Mouse (Mus musculus) kidney, adult 2 months (tissue): ENCODE measurements around the gene Sirt2. TPM values are rescaled to one million over a fixed set of nuclear protein-coding genes. Genes with fewer than 3 reads are reported as not detected.
A peak's percentile ranks its signal among the peaks of the same experiment; 100 is the strongest.

Experiments used
- DNase-seq: peaks from one replicate; pipeline ENCODE4 v3.0.0; 2021
- H3K27ac ChIP-seq: fragments of 200-500 bp; 2 replicates; pipeline ENCODE4 v1.5.1; 2012; ENCODE audit warnings: low read depth, low read length, control low read depth, inconsistent platforms; ENCODE audit not compliant: insufficient read depth
- H3K27me3 ChIP-seq: fragments of 200-500 bp; replicated peaks from 2 replicates; pipeline ENCODE4 v1.6.1; 2012; ENCODE audit warnings: mild to moderate bottlenecking, moderate library complexity, low read length, inconsistent platforms; ENCODE audit not compliant: control insufficient read depth, insufficient read depth
- H3K36me3 ChIP-seq: fragments of 200-500 bp; 2 replicates; pipeline ENCODE4 v1.6.1; 2012; ENCODE audit warnings: mild to moderate bottlenecking, moderate library complexity, low read length, inconsistent platforms; ENCODE audit not compliant: control insufficient read depth, insufficient read depth
- H3K4me1 ChIP-seq: fragments of 200-500 bp; 2 replicates; pipeline ENCODE4 v1.6.1; 2011; ENCODE audit warnings: low read length; ENCODE audit not compliant: control insufficient read depth, insufficient read depth
- H3K4me3 ChIP-seq: fragments of 200-500 bp; 2 replicates; pipeline ENCODE4 v1.5.1; 2011; ENCODE audit warnings: mild to moderate bottlenecking, low read depth, low read length, control low read depth; ENCODE audit not compliant: insufficient read depth
- CTCF ChIP-seq: fragments of 200-500 bp; conservative IDR thresholded peaks from 2 replicates; pipeline ENCODE4 v1.5.1; 2011; ENCODE audit warnings: low read depth, mild to moderate bottlenecking, control low read depth, low read length, moderate library complexity, mixed read lengths; ENCODE audit not compliant: insufficient read depth, insufficient read length
- POLR2A ChIP-seq: fragments of 200-500 bp; IDR thresholded peaks from one replicate; pipeline ENCODE4 v1.6.1; 2011; ENCODE audit warnings: low read depth, low read length, control low read depth
- WGBS: fragments of 180-500 bp; shearing (Covaris S2); methylation state at CpG from one replicate; pipeline ENCODE4 v1.1.7; 2018; 5-methylcytosine and 5-hydroxymethylcytosine counted together
- polyA plus RNA-seq: library from polyadenylated mRNA; depleted of rRNA; stranded (reverse); fragments of >200 nt; gene quantifications from 2 replicates; pipeline ENCODE4 v1.2.3, GENCODE M21; 2012

The Sirt2 gene
- polyA plus RNA-seq, 1 experiment = 103 TPM

- no peaks in the 10 kb centered on the region for H3K4me1 ChIP-seq
- TF ChIP-seq CTCF = no peak
- no peak for TF ChIP-seq POLR2A
- H3K27ac ChIP-seq = no peak overlapping the region
- no peaks in the 10 kb centered on the region for H3K27me3 ChIP-seq
- H3K36me3 ChIP-seq = no peaks in the 10 kb centered on the region; the same call in 1 of the 2 replicates
- H3K4me3 ChIP-seq = no peak overlapping the region
- DNase-seq = no peak
- 65% methylated on average over 3 of the region's 3 CpGs for WGBS
Measured at GRCm38 (mm10) chr7:28789235-28789634, 22.7 kb downstream of the Sirt2 start.

- H3K27me3 ChIP-seq = no peaks in the 10 kb centered on the region
- H3K4me1 ChIP-seq = no peaks in the 10 kb centered on the region
- peak; percentile 45 for DNase-seq
- H3K4me3 ChIP-seq = no peak overlapping the region
- TF ChIP-seq CTCF = peak; percentile 37; the same call in 1 of the 2 replicates
- no peak for TF ChIP-seq POLR2A
- 54% methylated on average over 8 of the region's 8 CpGs for WGBS
- no peak overlapping the region for H3K27ac ChIP-seq
- no peaks in the 10 kb centered on the region; the same call in 1 of the 2 replicates for H3K36me3 ChIP-seq
Measured at GRCm38 (mm10) chr7:28790066-28790806, 23.7 kb downstream of the Sirt2 start.

GRCm38 (mm10) chr7:28791706-28792105 lies 25.2 kb downstream of the Sirt2 start:
- no peak overlapping the region for H3K27ac ChIP-seq
- no peak overlapping the region for H3K4me3 ChIP-seq
- no peaks in the 10 kb centered on the region for H3K4me1 ChIP-seq
- TF ChIP-seq CTCF = no peak
- no peaks in the 10 kb centered on the region for H3K36me3 ChIP-seq
- DNase-seq = no peak
- H3K27me3 ChIP-seq = no peaks in the 10 kb centered on the region

GRCm38 (mm10) chr7:28792391-28793185 lies 26.1 kb downstream of the Sirt2 start:
- WGBS = 79% methylated on average over 14 of the region's 14 CpGs
- Histone ChIP-seq H3K27ac (no peak overlapping the region), H3K4me3 (no peak overlapping the region), H3K36me3 (no peaks in the 10 kb centered on the region), H3K4me1 (peaks cover 3% of the 10 kb centered on the region; the same call in 1 of the 2 replicates), H3K27me3 (no peaks in the 10 kb centered on the region)
- TF ChIP-seq POLR2A (no peak), CTCF (no peak)
- DNase-seq = no peak

GRCm38 (mm10) chr7:28793834-28794233 lies 27.3 kb downstream of the Sirt2 start:
- Histone ChIP-seq H3K36me3 (no peaks in the 10 kb centered on the region), H3K4me1 (peaks cover 3% of the 10 kb centered on the region; the same call in 1 of the 2 replicates), H3K27ac (no peak overlapping the region), H3K27me3 (no peaks in the 10 kb centered on the region), H3K4me3 (no peak overlapping the region)
- DNase-seq = peak; percentile 62
- no peak for TF ChIP-seq POLR2A
- TF ChIP-seq CTCF = peak; percentile 59
- WGBS = 30% methylated on average over 2 of the region's 2 CpGs

- no peak for TF ChIP-seq CTCF
- TF ChIP-seq POLR2A = no peak
- Histone ChIP-seq H3K4me3 (no peak overlapping the region), H3K27ac (no peak overlapping the region), H3K27me3 (no peaks in the 10 kb centered on the region), H3K36me3 (no peaks in the 10 kb centered on the region), H3K4me1 (peaks cover 3% of the 10 kb centered on the region; the same call in 1 of the 2 replicates)
- DNase-seq = no peak
- 71% methylated on average over 3 of the region's 3 CpGs for WGBS
Measured at GRCm38 (mm10) chr7:28794496-28794895, 28.0 kb downstream of the Sirt2 start.

GRCm38 (mm10) chr7:28795832-28796231 lies 29.3 kb downstream of the Sirt2 start:
- Histone ChIP-seq H3K4me1 (peaks cover 3% of the 10 kb centered on the region; the same call in 1 of the 2 replicates), H3K27me3 (no peaks in the 10 kb centered on the region), H3K4me3 (peak overlapping the region; percentile 30), H3K36me3 (no peaks in the 10 kb centered on the region), H3K27ac (peak overlapping the region; percentile 39)
- TF ChIP-seq POLR2A = no peak
- peak; percentile 39 for DNase-seq
- WGBS = 70% methylated on average over 15 of the region's 15 CpGs
